Mouse (Mus musculus): Measurements from ENCODE around the gene Pakap. TPM values are rescaled to one million over a fixed set of nuclear protein-coding genes. Genes with fewer than 3 reads are reported as not detected.

Gene Pakap
- polyA plus RNA-seq, 1 experiment from 2014 or later = 18.7 TPM

DNA sequence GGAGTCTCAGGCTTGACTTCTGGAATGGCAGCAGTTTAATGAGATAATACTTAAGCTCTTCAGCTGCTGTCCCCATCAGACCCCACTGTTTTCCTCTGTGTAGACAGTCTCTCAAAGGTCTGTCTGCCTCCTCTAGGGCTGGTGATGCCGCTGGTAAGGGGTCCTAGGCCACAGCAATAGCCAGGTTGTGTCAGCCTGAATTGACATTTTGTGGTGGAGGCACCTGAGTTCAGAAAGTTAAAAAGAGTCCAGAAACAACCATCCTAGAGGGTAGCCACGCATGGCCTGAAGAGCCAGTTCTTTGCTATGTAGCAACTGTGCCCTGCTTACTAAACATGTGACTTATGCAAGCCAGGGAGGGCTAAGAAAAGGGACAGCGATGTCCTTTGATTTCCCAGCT, 279.7 kb downstream of the Pakap start:
- peak overlapping the region; percentile 68; the same call in 1 of the 2 replicates for H3K9ac ChIP-seq (ENCODE audit: low read depth, low read length)
- H3K27me3 ChIP-seq (ENCODE audit: control insufficient read depth, insufficient read depth, low read length) = no peaks in the 10 kb centered on the region
- peak overlapping the region; percentile 90 for H3K27ac ChIP-seq (ENCODE audit: low read depth, low read length)
- H3K4me3 ChIP-seq (ENCODE audit: low read length) = peak overlapping the region; percentile 18; the same call in 1 of the 2 replicates
- H3K9me3 ChIP-seq (ENCODE audit: control insufficient read depth, low read length) = no peaks in the 10 kb centered on the region
- no peak for ATAC-seq (ENCODE audit: low FRiP score, low TSS enrichment)
- peaks cover 37% of the 10 kb centered on the region for H3K4me1 ChIP-seq (ENCODE audit: control insufficient read depth, insufficient read depth, low read length)
- 84% methylated on average over 3 of the region's 3 CpGs for WGBS
- peak overlapping the region; percentile 43 for H3K4me2 ChIP-seq (replicated peaks; ENCODE audit: low read depth, low read length)
- H3K36me3 ChIP-seq (ENCODE audit: control insufficient read depth, insufficient read depth, low read length) = 0 out of 2 replicates have a peak, but pooled peaks cover 3% of the 10 kb centered on the region

GRCm38 (mm10) chr4:57849465-57849864, 281.5 kb downstream of the Pakap start:
- no peak for ATAC-seq (ENCODE audit: low FRiP score, low TSS enrichment)
- 75% methylated on average over 6 of the region's 6 CpGs for WGBS
- Histone ChIP-seq H3K9me3 (ENCODE audit: control insufficient read depth, low read length) (no peaks in the 10 kb centered on the region), H3K9ac (ENCODE audit: low read depth, low read length) (no peak overlapping the region), H3K4me3 (ENCODE audit: low read length) (no peak overlapping the region), H3K4me2 (replicated peaks; ENCODE audit: low read depth, low read length) (no peak overlapping the region), H3K27me3 (ENCODE audit: control insufficient read depth, insufficient read depth, low read length) (no peaks in the 10 kb centered on the region), H3K27ac (ENCODE audit: low read depth, low read length) (no peak overlapping the region), H3K36me3 (ENCODE audit: control insufficient read depth, insufficient read depth, low read length) (peaks cover 6% of the 10 kb centered on the region; the same call in 1 of the 2 replicates), H3K4me1 (ENCODE audit: control insufficient read depth, insufficient read depth, low read length) (peaks cover 38% of the 10 kb centered on the region)

GRCm38 (mm10) chr4:57851731-57852130, 283.8 kb downstream of the Pakap start:
- 93% methylated on average over 1 of the region's 1 CpGs for WGBS
- ATAC-seq (ENCODE audit: low FRiP score, low TSS enrichment) = no peak
- H3K9me3 ChIP-seq (ENCODE audit: control insufficient read depth, low read length) = no peaks in the 10 kb centered on the region
- peaks cover 28% of the 10 kb centered on the region for H3K36me3 ChIP-seq (ENCODE audit: control insufficient read depth, insufficient read depth, low read length)
- H3K4me3 ChIP-seq (ENCODE audit: low read length) = no peak overlapping the region
- H3K27me3 ChIP-seq (ENCODE audit: control insufficient read depth, insufficient read depth, low read length) = no peaks in the 10 kb centered on the region
- peaks cover 25% of the 10 kb centered on the region for H3K4me1 ChIP-seq (ENCODE audit: control insufficient read depth, insufficient read depth, low read length)
- no peak overlapping the region for H3K27ac ChIP-seq (ENCODE audit: low read depth, low read length)
- no peak overlapping the region for H3K9ac ChIP-seq (ENCODE audit: low read depth, low read length)
- H3K4me2 ChIP-seq (replicated peaks; ENCODE audit: low read depth, low read length) = no peak overlapping the region

- H3K4me1 ChIP-seq (ENCODE audit: control insufficient read depth, insufficient read depth, low read length) = peaks cover 17% of the 10 kb centered on the region
- no peak overlapping the region for H3K9ac ChIP-seq (ENCODE audit: low read depth, low read length)
- 32% methylated on average over 9 of the region's 9 CpGs for WGBS
- ATAC-seq (ENCODE audit: low FRiP score, low TSS enrichment) = no peak
- 0 out of 2 replicates have a peak, but pooled peaks cover 2% of the 10 kb centered on the region for H3K9me3 ChIP-seq (ENCODE audit: control insufficient read depth, low read length)
- no peak overlapping the region for H3K4me2 ChIP-seq (replicated peaks; ENCODE audit: low read depth, low read length)
- H3K27ac ChIP-seq (ENCODE audit: low read depth, low read length) = no peak overlapping the region
- H3K36me3 ChIP-seq (ENCODE audit: control insufficient read depth, insufficient read depth, low read length) = peaks cover 37% of the 10 kb centered on the region
- no peaks in the 10 kb centered on the region for H3K27me3 ChIP-seq (ENCODE audit: control insufficient read depth, insufficient read depth, low read length)
- no peak overlapping the region for H3K4me3 ChIP-seq (ENCODE audit: low read length)
These were observed 284.6 kb downstream of the Pakap start for GRCm38 (mm10) chr4:57852461-57853040.

DNA sequence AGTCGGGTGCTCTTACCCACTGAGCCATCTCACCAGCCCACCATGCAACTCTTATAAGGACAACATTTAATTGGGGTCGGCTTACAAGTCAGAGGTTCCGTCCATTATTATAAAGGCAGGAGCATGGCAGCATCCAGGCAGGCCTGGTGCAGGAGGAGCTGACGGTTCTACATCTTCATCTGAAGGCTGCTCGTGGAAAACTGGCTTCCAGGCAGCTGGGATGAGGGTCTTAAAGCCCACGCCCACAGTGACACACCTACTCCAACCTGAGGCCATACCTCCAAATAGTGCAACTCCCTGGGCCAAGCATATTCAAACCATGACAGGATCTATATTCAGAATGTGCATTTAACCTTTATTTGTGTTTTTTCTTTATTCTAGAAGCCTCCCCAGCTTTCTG, 286.2 kb downstream of the Pakap start:
- WGBS = 85% methylated on average over 6 of the region's 6 CpGs
- Histone ChIP-seq H3K4me1 (ENCODE audit: control insufficient read depth, insufficient read depth, low read length) (peaks cover 12% of the 10 kb centered on the region), H3K4me3 (ENCODE audit: low read length) (no peak overlapping the region), H3K27me3 (ENCODE audit: control insufficient read depth, insufficient read depth, low read length) (no peaks in the 10 kb centered on the region), H3K9me3 (ENCODE audit: control insufficient read depth, low read length) (0 out of 2 replicates have a peak, but pooled peaks cover 2% of the 10 kb centered on the region), H3K36me3 (ENCODE audit: control insufficient read depth, insufficient read depth, low read length) (peaks cover 40% of the 10 kb centered on the region), H3K27ac (ENCODE audit: low read depth, low read length) (no peak overlapping the region), H3K9ac (ENCODE audit: low read depth, low read length) (no peak overlapping the region), H3K4me2 (replicated peaks; ENCODE audit: low read depth, low read length) (no peak overlapping the region)
- ATAC-seq (ENCODE audit: low FRiP score, low TSS enrichment) = no peak

DNA sequence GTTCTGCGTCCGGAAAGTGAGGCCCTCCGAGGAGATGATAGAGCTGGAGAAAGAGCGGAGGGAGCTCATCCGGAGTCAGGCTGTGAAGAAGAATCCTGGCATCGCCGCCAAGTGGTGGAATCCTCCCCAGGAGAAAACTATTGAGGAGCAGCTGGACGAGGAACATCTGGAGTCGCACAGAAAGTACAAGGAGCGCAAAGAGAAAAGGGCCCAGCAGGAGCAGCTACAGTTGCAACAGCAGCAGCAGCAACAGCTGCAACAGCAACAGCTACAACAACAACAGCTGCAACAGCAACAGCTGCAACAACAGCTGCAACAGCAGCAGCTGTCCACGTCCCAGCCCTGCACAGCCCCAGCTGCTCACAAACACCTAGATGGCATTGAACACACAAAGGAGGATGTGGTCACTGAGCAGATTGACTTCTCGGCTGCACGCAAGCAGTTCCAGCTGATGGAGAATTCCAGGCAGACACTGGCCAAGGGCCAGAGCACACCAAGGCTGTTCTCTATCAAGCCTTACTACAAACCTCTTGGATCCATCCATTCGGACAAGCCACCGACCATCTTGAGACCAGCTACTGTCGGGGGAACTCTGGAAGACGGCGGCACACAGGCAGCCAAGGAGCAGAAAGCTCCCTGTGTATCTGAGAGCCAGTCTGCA, 287.4 kb downstream of the Pakap start:
- Histone ChIP-seq H3K4me3 (ENCODE audit: low read length) (no peak overlapping the region), H3K9ac (ENCODE audit: low read depth, low read length) (no peak overlapping the region), H3K4me1 (ENCODE audit: control insufficient read depth, insufficient read depth, low read length) (peaks cover 12% of the 10 kb centered on the region), H3K27ac (ENCODE audit: low read depth, low read length) (no peak overlapping the region), H3K4me2 (replicated peaks; ENCODE audit: low read depth, low read length) (no peak overlapping the region), H3K36me3 (ENCODE audit: control insufficient read depth, insufficient read depth, low read length) (peaks cover 37% of the 10 kb centered on the region), H3K27me3 (ENCODE audit: control insufficient read depth, insufficient read depth, low read length) (no peaks in the 10 kb centered on the region), H3K9me3 (ENCODE audit: control insufficient read depth, low read length) (0 out of 2 replicates have a peak, but pooled peaks cover 2% of the 10 kb centered on the region)
- no peak for ATAC-seq (ENCODE audit: low FRiP score, low TSS enrichment)
- 84% methylated on average over 18 of the region's 18 CpGs for WGBS

DNA sequence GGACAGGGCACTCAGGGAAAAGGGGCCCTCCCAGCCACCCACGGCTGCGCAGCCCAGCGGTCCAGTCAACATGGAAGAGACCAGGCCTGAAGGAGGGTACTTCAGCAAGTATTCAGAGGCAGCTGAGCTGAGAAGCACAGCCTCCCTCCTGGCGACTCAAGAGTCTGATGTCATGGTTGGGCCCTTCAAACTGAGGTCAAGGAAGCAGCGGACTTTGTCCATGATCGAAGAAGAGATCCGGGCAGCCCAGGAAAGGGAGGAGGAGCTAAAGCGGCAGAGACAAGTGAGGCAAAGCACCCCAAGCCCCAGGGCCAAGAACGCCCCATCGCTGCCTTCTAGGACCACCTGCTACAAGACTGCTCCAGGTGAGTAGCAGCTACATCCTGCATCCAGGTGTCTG, 288.7 kb downstream of the Pakap start:
- peaks cover 37% of the 10 kb centered on the region for H3K36me3 ChIP-seq (ENCODE audit: control insufficient read depth, insufficient read depth, low read length)
- ATAC-seq (ENCODE audit: low FRiP score, low TSS enrichment) = no peak
- peaks cover 7% of the 10 kb centered on the region for H3K4me1 ChIP-seq (ENCODE audit: control insufficient read depth, insufficient read depth, low read length)
- no peaks in the 10 kb centered on the region for H3K27me3 ChIP-seq (ENCODE audit: control insufficient read depth, insufficient read depth, low read length)
- H3K9ac ChIP-seq (ENCODE audit: low read depth, low read length) = no peak overlapping the region
- 0 out of 2 replicates have a peak, but pooled peaks cover 2% of the 10 kb centered on the region for H3K9me3 ChIP-seq (ENCODE audit: control insufficient read depth, low read length)
- H3K4me3 ChIP-seq (ENCODE audit: low read length) = no peak overlapping the region
- no peak overlapping the region for H3K27ac ChIP-seq (ENCODE audit: low read depth, low read length)
- no peak overlapping the region for H3K4me2 ChIP-seq (replicated peaks; ENCODE audit: low read depth, low read length)
- WGBS = 94% methylated on average over 10 of the region's 10 CpGs

DNA sequence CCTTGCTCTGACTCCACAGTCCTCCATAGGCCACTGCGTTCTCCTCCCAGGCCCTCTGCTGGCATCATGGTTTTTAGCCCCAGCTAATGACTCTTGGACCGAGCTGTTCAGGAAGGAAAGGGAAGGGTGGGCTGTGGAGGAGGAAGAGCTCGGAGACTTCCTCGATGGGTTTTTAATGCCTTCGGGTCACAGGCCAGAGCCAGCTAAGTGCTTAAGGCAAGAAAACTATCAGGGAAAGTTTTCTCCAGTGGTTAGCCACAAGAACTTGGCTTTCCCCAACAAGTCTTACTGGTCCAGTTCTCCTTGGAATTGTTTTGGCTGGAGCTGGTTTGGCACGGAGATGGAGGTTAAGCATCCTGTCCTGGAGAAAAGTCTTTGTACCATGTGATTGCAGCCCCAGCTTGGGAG, 292.2 kb downstream of the Pakap start:
- no peak overlapping the region for H3K9ac ChIP-seq (ENCODE audit: low read depth, low read length)
- ATAC-seq (ENCODE audit: low FRiP score, low TSS enrichment) = no peak
- no peaks in the 10 kb centered on the region for H3K27me3 ChIP-seq (ENCODE audit: control insufficient read depth, insufficient read depth, low read length)
- whole genome bisulfite sequencing = 62% methylated on average over 6 of the region's 6 CpGs
- peaks cover 27% of the 10 kb centered on the region for H3K36me3 ChIP-seq (ENCODE audit: control insufficient read depth, insufficient read depth, low read length)
- no peak overlapping the region for H3K4me2 ChIP-seq (replicated peaks; ENCODE audit: low read depth, low read length)
- H3K9me3 ChIP-seq (ENCODE audit: control insufficient read depth, low read length) = 0 out of 2 replicates have a peak, but pooled peaks cover 2% of the 10 kb centered on the region
- no peak overlapping the region for H3K27ac ChIP-seq (ENCODE audit: low read depth, low read length)
- H3K4me1 ChIP-seq (ENCODE audit: control insufficient read depth, insufficient read depth, low read length) = peaks cover 11% of the 10 kb centered on the region
- no peak overlapping the region for H3K4me3 ChIP-seq (ENCODE audit: low read length)

DNA sequence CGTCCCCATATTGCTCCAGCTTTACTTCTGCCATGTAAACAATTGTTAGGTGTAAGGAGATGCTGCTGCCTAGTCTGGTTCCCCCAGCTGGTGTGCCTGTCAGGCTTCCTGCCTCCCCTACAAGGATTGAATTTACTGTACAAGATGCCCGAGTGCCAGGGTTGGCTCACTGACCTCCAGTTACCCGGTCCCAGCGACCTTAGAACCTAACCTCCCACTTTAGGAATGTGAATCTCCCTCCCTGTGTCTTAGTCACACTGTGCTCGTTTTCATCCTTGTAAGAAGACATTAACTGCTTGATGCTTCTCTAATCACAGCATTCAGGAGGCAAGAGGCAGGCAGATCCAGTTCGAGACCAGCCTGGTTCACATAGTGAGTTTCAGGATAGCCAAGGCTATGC, 293.2 kb downstream of the Pakap start:
- Histone ChIP-seq H3K36me3 (ENCODE audit: control insufficient read depth, insufficient read depth, low read length) (peaks cover 17% of the 10 kb centered on the region), H3K27me3 (ENCODE audit: control insufficient read depth, insufficient read depth, low read length) (no peaks in the 10 kb centered on the region), H3K4me2 (replicated peaks; ENCODE audit: low read depth, low read length) (no peak overlapping the region), H3K9ac (ENCODE audit: low read depth, low read length) (no peak overlapping the region), H3K4me1 (ENCODE audit: control insufficient read depth, insufficient read depth, low read length) (peaks cover 13% of the 10 kb centered on the region), H3K27ac (ENCODE audit: low read depth, low read length) (no peak overlapping the region), H3K9me3 (ENCODE audit: control insufficient read depth, low read length) (0 out of 2 replicates have a peak, but pooled peaks cover 2% of the 10 kb centered on the region), H3K4me3 (ENCODE audit: low read length) (no peak overlapping the region)
- 33% methylated on average over 6 of the region's 6 CpGs for whole genome bisulfite sequencing
- ATAC-seq (ENCODE audit: low FRiP score, low TSS enrichment) = peak; percentile 44; the same call in 1 of the 2 replicates

Measured in kidney, embryonic 14.5 days (tissue).